ENCODE assay signal across 23 mouse cellular contexts in genomic region chr10:19964105-19964504, GRCm38 (mm10).
"Had no signal": no experiment of that assay in that cellular context is flagged by ENCODE, and none has a peak within 500 bp of the region (broad histone marks: within the 10 kb centered on the region; RNA-seq: fewer than 3 reads in every experiment).

No protein-coding gene starts in this region.

- H3K36me3 ChIP-seq: heart, embryonic 10.5 days; heart, embryonic 12.5 days; hindbrain, embryonic 10.5 days; hindbrain, embryonic 12.5 days; intestine, embryonic 15.5 days; limb, embryonic 13.5 days; limb, embryonic 15.5 days had no signal

- DNase-seq: gastrocnemius, adult 2 months; gastrocnemius, postnatal 10 days; gastrocnemius, postnatal 25 days; heart, adult 18-20 months; heart, postnatal 10 days; heart, postnatal 4 days; kidney, adult 18-20 months; kidney, adult 8-10 months; kidney, postnatal 10 days; kidney, postnatal 4 days; left cerebral cortex, postnatal 4 days had no signal

- H3K4me1 ChIP-seq: hindbrain, embryonic 10.5 days; hindbrain, embryonic 12.5 days had no signal

- H3K4me3 ChIP-seq: gastrocnemius, adult 2 months; heart, embryonic 10.5 days; heart, embryonic 12.5 days; hindbrain, embryonic 10.5 days; hindbrain, embryonic 12.5 days; intestine, embryonic 15.5 days; layer of hippocampus, adult 2 months; left cerebral cortex, adult 2 months; limb, embryonic 13.5 days; limb, embryonic 15.5 days had no signal

- ATAC-seq: hindbrain, embryonic 16.5 days; intestine, embryonic 15.5 days; intestine, postnatal 0 days had no signal

- H3K4me2 ChIP-seq: heart, embryonic 12.5 days; hindbrain, embryonic 12.5 days; hindbrain, embryonic 14.5 days; intestine, embryonic 15.5 days; limb, embryonic 13.5 days; limb, embryonic 15.5 days had no signal

- H3K9ac ChIP-seq: heart, embryonic 12.5 days; hindbrain, embryonic 12.5 days; hindbrain, embryonic 14.5 days; intestine, embryonic 15.5 days; limb, embryonic 13.5 days; limb, embryonic 15.5 days had no signal

- H3K27me3 ChIP-seq: heart, embryonic 12.5 days; hindbrain, embryonic 12.5 days; intestine, embryonic 15.5 days; limb, embryonic 13.5 days; limb, embryonic 15.5 days had no signal

- H3K9me3 ChIP-seq: heart, embryonic 10.5 days; heart, embryonic 12.5 days; hindbrain, embryonic 10.5 days; hindbrain, embryonic 12.5 days; intestine, embryonic 15.5 days; limb, embryonic 13.5 days; limb, embryonic 15.5 days had no signal

- H3K27ac ChIP-seq: gastrocnemius, adult 2 months; heart, embryonic 10.5 days; hindbrain, embryonic 10.5 days; hindbrain, embryonic 12.5 days; hindbrain, embryonic 14.5 days; intestine, embryonic 15.5 days; layer of hippocampus, adult 2 months; left cerebral cortex, adult 2 months; limb, embryonic 13.5 days; limb, embryonic 15.5 days had no signal
